Mouse (Mus musculus) spleen, postnatal 36 days (tissue): ENCODE measurements at regions not wholly inside any gene's neighbourhood (a gene's known extent, or its start where the extent isn't known, plus 50 kb on each side); places are given as distances from the start of the nearest gene placed in this dataset.

Experiments
- DNase-seq, 2 experiments: peaks; one replicate each; pipeline ENCODE4 v3.0.0; 2022; ENCODE audit warnings: low spot score in 2 of 2, mixed read lengths in 1 of 2

- DNase-seq: no peak
These were observed 355.0 kb upstream of the Cblb start for GRCm38 (mm10) chr16:51675988-51676387.

DNA sequence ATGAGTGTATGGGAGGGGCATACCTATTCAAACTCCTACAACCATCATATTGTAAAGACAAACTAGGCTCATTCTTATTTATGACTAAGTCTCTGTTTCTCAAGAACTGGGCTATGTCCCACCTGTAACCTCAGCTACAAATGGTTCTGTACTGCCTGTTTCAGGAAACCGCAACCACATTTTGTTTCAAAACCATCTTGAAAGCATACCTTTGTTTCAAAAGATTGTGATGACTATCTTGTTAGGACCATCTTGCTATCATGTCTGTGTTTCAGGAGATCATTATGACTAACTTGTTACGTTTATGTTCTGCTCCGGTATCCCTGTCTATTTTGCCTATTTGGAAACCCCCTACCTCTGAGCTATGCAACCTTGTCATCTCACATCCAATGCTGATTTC, 340.2 kb upstream of the Cblb start:
- peak in 1 of 2 experiments; percentile 15 for DNase-seq

DNA sequence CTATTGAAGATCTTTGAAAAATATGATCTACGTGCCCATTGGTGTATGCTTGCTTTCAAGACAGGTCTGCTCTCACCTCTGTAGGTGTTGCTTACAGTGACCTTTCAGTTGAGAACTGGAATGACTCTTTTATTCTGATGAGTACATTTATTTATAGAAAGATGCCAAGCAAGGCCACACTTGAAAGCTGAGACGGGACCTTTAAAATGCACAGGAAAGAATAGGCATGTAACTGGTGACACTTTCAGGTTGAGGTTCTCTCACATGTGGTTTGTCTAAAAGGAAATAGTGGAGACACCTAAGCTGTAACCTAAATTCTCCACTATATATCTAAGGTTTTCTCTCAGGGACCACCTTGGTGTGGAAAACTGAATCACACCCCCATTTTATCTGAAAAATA, 326.0 kb upstream of the Cblb start:
- no peak for DNase-seq

DNA sequence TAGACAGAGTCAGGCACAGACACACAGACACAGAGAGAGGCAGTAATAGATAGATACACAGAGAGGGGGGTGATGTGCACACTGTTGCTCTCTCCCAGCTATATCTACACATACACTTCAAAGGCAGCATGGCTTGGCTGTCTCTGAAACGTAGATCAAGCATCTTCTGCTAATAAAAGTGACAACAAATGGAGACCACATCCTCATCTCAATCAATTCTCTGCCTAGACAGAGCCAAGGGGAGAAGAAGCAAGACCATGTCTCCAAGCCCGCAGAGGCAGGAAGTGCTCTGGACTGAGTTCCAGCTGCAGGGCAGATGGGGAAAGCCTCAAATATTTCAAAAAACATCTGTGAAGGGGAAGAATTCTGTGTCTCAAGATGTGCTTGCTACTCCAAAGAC, 312.3 kb upstream of the Cblb start:
- DNase-seq: no peak

DNA sequence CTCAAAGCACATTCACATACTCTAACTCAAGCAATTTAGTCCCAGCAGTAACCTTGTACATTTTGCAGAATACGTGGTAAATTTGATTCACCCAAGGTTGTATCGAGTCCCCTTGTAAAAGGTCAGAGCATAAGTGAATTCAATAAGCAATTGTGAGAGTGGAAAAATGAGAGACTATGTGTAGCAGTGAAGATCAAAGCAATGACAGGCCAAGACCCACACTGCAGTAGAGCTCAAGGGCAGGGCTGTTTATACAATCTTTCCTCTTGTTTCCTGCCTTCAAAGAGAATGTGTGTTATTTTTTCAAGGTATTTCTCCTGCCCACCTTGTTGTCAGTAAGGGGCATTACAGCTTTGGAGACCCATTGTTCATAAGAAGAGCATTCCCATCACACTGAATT, 311.4 kb upstream of the Cblb start:
- no peak for DNase-seq

DNA sequence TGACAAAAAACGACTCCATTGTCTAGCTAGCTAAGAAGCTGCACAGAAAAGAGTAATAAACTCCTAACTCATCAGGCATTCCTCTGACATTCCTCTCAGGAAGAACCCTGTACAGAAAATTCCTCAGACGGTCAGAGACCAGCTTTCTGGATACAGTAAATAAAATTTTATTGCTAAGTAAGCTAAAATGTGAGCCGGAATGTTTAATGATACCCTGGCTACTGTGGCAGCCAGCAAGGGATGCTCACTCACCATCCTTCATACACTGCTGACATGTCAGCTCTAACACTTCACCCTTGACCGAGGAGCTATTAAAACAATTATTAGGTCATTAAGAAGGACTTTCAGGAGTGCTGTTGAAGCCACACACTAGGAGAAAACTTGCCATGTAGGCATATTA, 308.3 kb upstream of the Cblb start:
- no peak for DNase-seq

DNA sequence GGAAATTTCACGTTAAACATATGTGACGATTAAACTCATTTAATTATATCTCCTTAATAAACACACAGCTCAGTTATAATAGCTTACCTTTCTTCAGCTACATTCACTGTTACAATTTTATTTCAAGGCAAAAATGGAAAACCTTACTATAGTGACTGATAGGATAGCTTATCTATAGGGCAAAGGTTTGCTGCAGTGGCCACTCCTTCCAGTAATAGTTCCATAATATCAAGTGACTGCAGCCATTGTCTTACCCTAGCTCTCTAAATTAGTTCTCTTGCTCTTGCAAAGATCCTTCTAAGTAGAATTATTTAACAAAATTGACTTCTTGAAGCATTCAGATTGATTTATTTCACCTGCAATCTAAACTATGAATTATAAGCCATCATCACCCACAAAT, 289.1 kb upstream of the Cblb start:
- no peak for DNase-seq

DNA sequence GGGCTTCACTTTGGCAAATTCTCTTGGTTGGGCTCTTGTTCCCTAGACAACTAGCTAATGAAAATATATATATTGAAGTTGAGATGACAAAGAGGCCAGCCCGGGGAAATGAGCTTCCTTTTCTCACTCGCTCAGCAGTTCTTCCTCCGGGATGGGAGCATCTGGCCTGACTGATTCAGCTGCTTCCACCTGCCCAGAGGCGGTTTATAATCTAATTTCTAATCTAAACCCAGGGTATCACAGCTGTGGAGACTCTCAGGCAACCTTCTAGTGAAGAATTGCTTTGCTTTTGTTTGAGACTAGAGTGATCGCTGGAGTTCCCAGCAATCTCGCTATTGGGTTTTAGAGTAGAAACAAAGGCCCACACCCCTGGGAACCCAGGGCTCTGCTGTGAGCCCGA, 279.1 kb upstream of the Cblb start:
- DNase-seq: no peak

GRCm38 (mm10) chr16:51758361-51759227, 272.4 kb upstream of the Cblb start:
- no peak for DNase-seq

- no peak for DNase-seq
These were observed 271.8 kb upstream of the Cblb start for GRCm38 (mm10) chr16:51759228-51759647.

DNA sequence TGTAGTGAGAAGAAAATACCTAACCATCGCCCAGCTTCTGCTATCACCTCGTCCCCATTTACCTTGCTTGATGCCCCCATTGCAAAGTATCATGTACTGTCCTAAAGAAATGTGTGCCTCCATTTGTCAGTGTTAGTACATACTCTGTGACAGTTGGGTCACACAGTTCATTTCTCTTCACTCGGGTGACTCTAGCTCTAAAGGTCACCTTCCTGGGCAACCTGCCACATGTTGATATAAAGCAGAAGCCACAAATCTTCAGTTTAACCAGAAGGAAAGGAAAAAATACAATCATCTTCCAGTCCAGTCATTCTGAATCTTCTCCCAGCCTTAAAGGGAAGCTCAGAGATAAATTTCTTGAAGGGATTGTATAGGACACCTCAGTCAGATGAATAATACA, 263.5 kb upstream of the Cblb start:
- DNase-seq: no peak

GRCm38 (mm10) chr16:51778920-51779319, 252.1 kb upstream of the Cblb start:
- no peak for DNase-seq

GRCm38 (mm10) chr16:51795003-51795402, 236.0 kb upstream of the Cblb start:
- DNase-seq: no peak

GRCm38 (mm10) chr16:51807323-51807722, 223.7 kb upstream of the Cblb start:
- no peak for DNase-seq

GRCm38 (mm10) chr16:51809120-51809519, 221.9 kb upstream of the Cblb start:
- DNase-seq: no peak

- no peak for DNase-seq
These were observed 220.0 kb upstream of the Cblb start for GRCm38 (mm10) chr16:51811073-51811472.

- no peak for DNase-seq
These were observed 188.3 kb upstream of the Cblb start for GRCm38 (mm10) chr16:51842770-51843169.

DNA sequence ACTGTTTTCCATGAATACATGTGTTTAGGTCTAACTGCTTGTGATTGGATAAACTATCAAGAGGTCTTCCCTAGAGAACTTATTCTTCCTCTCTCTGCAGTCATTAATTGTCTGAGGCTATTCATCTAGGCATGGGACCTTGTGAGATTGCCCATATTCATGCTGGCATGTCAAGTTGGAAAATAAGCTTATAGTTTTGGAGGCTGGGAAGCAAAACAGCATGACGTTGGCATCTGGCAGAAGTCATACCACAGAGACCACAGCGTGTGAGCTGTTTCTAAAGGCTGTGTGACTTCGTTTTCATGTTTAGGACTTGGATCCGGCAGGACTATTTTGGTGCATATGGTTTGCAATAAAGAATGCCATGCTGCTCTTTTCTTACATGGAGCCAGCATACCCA, 185.5 kb upstream of the Cblb start:
- no peak for DNase-seq

DNA sequence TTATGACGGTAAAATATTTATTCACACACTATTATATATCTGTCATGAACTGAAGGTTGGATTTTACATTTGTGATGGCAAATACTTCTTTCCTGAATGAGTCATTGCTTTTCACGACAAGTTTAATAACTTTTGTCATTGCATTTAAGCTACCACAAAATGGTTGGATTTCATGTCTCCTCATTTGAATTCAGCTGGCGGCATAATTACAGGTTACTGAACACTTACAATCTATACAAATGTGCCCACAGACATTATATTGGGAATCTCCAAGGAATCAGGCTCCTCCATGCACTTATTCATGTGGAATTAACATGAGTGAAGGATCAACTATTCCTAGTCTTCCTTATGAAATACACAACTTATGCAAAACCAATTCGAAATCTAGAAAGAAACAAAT, 150.3 kb upstream of the Cblb start:
- no peak for DNase-seq

DNA sequence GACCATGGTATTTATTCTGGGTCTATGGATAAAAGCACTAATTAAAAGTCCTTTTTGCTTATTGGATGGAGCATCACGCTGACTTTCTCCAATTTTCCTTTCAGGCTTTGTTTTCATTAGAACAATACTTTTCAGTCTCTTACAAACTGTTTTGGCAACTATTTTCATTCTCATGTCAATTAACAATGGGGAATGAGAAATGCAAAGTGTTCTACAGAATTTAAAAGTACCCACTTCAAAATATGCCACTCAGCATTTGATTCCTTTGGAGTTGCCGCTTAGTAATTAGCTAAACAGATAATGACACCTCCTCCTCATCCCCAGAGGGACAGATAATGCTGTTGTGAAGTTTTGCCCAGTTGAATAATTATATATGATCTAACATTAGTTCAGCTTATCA, 149.9 kb upstream of the Cblb start:
- no peak for DNase-seq

DNA sequence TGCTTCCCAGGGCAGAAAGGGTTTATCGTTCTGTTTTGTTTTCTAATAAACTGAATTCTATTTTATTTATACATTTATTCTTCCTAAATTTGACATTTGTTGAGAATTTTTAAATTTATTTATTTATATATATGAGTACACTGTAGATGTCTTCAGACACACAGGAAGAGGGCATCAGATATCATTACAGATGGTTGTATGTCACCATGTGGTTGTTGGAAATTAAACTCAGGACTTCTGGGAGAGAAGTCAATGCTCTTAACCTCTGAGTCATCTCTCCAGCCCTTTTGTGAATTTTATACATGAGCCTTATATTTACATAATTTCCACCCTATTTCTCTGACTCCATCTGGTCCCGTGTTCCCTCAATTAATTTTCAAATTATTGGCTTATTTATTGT, 147.2 kb upstream of the Cblb start:
- no peak for DNase-seq

- DNase-seq: no peak
These were observed 143.5 kb upstream of the Cblb start for GRCm38 (mm10) chr16:51887496-51887895.

- DNase-seq: no peak
These were observed 125.4 kb upstream of the Cblb start for GRCm38 (mm10) chr16:51905588-51905987.

DNA sequence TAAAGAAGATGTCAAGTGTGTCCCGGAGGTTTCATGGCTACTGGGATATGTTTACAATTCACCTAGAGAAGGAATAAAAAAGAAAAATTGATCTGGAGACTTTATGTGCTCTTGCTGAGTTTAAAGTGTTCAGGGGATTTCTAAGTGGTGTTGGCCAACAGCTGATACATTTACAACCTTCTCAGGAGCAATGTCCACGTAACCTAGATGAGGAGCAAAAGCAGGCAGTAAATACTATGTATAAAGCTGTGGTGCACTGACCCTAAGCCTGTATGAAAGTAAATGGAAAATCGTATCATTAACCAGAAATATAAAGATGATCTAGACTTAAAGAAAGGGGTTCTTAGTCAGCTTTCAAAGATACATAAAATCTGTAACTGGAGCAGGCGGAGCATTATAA, 124.3 kb upstream of the Cblb start:
- DNase-seq: no peak
